Mouse (Mus musculus) liver, embryonic 14.5 days (tissue): ENCODE data around the gene Col9a1. TPM values are rescaled to one million over a fixed set of nuclear protein-coding genes. Genes with fewer than 3 reads are reported as not detected.

Experiments used
- ATAC-seq: fragments of 200-750 bp; cut with Nextera tagmentation; 2 replicates; pipeline ENCODE4 v1.8.0; 2017; ENCODE audit warnings: moderate number of reproducible peaks, mild to moderate bottlenecking, moderate library complexity; ENCODE audit not compliant: insufficient read depth
- DNase-seq, 3 experiments: peaks; one replicate each; pipeline ENCODE4 v3.0.0-alpha.2; 2012 to 2013; ENCODE audit warnings: low read depth in 3 of 3, low spot score in 3 of 3
- H3K27ac ChIP-seq: fragments of 300-500 bp; sonication (generic); 2 replicates; pipeline ENCODE4 v1.5.1; 2014; ENCODE audit warnings: moderate library complexity, mild to moderate bottlenecking, control low read depth, inconsistent platforms
- H3K27me3 ChIP-seq: fragments of 300-500 bp; sonication (generic); 2 replicates; pipeline ENCODE4 v1.6.1; 2014; ENCODE audit warnings: mild to moderate bottlenecking, low read length, moderate library complexity; ENCODE audit not compliant: control insufficient read depth, insufficient read depth
- H3K36me3 ChIP-seq: fragments of 300-500 bp; sonication (generic); replicated peaks from 2 replicates; pipeline ENCODE4 v1.6.1; 2014; ENCODE audit warnings: low read depth; ENCODE audit not compliant: control insufficient read depth, insufficient read depth
- H3K4me1 ChIP-seq, 2 experiments: fragments of 200-500 bp in 1 of 2; fragments of 300-500 bp in 1 of 2; sonication (generic) in 1 of 2; replicated peaks; 2 replicates each; pipeline ENCODE4 v1.6.1; 2012 to 2014; ENCODE audit warnings: antibody characterized with exemption in 1 of 2, inconsistent platforms in 1 of 2, low read length in 1 of 2; ENCODE audit not compliant: control insufficient read depth in 2 of 2, insufficient read depth in 2 of 2
- H3K4me2 ChIP-seq: fragments of 300-500 bp; sonication (generic); 2 replicates; pipeline ENCODE4 v1.6.1; 2014; ENCODE audit warnings: low read depth, mild to moderate bottlenecking, control low read depth, moderate library complexity
- H3K4me3 ChIP-seq, 2 experiments: fragments of 200-500 bp in 1 of 2; fragments of 300-500 bp in 1 of 2; sonication (generic) in 1 of 2; 2 replicates each; pipeline ENCODE4 v1.5.1; 2012 to 2014; ENCODE audit warnings: low read depth in 2 of 2, low read length in 2 of 2, mild to moderate bottlenecking in 2 of 2, control low read depth in 1 of 2, inconsistent platforms in 1 of 2, moderate library complexity in 1 of 2; ENCODE audit not compliant: insufficient read depth in 1 of 2
- H3K9ac ChIP-seq: fragments of 300-500 bp; sonication (generic); replicated peaks from 2 replicates; pipeline ENCODE4 v1.6.1; 2014; ENCODE audit warnings: mild to moderate bottlenecking, control low read depth, moderate library complexity
- H3K9me3 ChIP-seq: fragments of 300-500 bp; sonication (generic); 2 replicates; pipeline ENCODE4 v1.6.1; 2016; ENCODE audit warnings: low read length, mixed read lengths; ENCODE audit not compliant: control insufficient read depth
- CTCF ChIP-seq: IDR thresholded peaks from 2 replicates; pipeline ENCODE4 v1.5.1; 2016; ENCODE audit warnings: antibody characterized with exemption, low read depth, control low read depth
- EP300 ChIP-seq: IDR thresholded peaks from 2 replicates; pipeline ENCODE4 v1.6.1; 2016; ENCODE audit warnings: antibody characterized with exemption, low read depth
- WGBS: fragments of 180-500 bp; shearing (Covaris S2); extraction: QIAGEN DNeasy Blood & Tissue Kit; methylation state at CpG from one replicate; pipeline ENCODE4 v1.1.7; 2014; ENCODE audit not compliant: insufficient replicate concordance; 5-methylcytosine and 5-hydroxymethylcytosine counted together
- polyA plus RNA-seq, 2 experiments: library from polyadenylated mRNA; depleted of rRNA in 1 of 2; stranded (reverse) in 1 of 2; unstranded in 1 of 2; fragments of >200 nt; fragmentation: Nextera tagmentation in 1 of 2; extraction: Ambion mirVana in 1 of 2; gene quantifications; 2 replicates each; pipeline versions ENCODE4 v1.2.1 to v1.2.3; 2012 to 2014

Gene Col9a1
- polyA plus RNA-seq, 2 experiments: 0.04 to 0.13 TPM

DNA sequence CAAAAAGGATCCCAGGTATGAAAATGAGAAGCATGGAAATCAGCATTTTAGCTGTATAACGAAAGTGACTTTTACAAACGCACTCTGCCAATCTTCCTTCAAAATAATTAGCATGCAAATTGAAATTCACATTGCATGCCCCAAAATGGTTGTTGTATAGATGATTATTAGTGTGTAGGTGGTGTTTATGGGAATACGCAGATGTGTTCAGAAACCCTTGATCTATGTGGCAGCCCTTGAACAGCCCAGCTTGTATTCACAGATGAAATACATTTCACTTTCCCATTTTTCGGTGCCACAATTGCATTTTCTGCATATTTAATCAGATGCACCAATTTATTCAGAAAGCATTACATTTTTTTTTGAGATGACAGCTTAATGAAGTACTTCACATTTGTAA is 14.3 kb downstream of the Col9a1 start:
- H3K27me3 ChIP-seq: no peaks in the 10 kb centered on the region
- DNase-seq (no peak), ATAC-seq (no peak)
- no peaks in the 10 kb centered on the region for H3K9me3 ChIP-seq
- H3K36me3 ChIP-seq: no peaks in the 10 kb centered on the region
- TF ChIP-seq EP300 (no peak), CTCF (no peak)
- no peaks in the 10 kb centered on the region for H3K4me1 ChIP-seq
- H3K9ac ChIP-seq: no peak overlapping the region
- H3K4me3 ChIP-seq: no peak overlapping the region
- H3K4me2 ChIP-seq: no peak overlapping the region
- H3K27ac ChIP-seq: no peak overlapping the region
- 63% methylated on average over 4 of the region's 4 CpGs for WGBS

DNA sequence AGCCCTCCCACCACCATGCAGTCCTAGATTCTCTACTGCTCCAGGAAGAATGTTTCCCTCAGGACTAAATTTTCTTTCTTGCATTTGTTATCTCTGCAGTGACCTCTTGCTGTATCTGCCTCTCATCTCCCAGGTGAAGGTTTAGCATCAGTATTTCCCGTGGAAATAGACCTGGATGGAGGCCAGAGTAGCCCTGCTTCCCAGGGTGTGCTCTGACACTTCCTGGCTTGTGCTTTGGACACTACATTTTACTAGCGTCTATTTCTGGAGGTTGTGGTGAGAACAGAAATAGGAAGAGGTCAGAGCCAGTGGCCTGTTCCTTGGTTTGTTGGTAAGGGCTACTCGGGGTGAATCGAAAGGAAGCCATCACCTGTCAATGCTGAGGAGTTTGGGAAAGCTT is 16.7 kb downstream of the Col9a1 start:
- Histone ChIP-seq H3K36me3 (no peaks in the 10 kb centered on the region), H3K27ac (no peak overlapping the region), H3K9me3 (no peaks in the 10 kb centered on the region), H3K4me2 (no peak overlapping the region), H3K9ac (no peak overlapping the region), H3K4me1 (no peaks in the 10 kb centered on the region), H3K27me3 (no peaks in the 10 kb centered on the region), H3K4me3 (no peak overlapping the region)
- 18% methylated on average over 4 of the region's 4 CpGs for WGBS
- TF ChIP-seq EP300: no peak
- no peak for TF ChIP-seq CTCF
- ATAC-seq (no peak), DNase-seq (no peak)

DNA sequence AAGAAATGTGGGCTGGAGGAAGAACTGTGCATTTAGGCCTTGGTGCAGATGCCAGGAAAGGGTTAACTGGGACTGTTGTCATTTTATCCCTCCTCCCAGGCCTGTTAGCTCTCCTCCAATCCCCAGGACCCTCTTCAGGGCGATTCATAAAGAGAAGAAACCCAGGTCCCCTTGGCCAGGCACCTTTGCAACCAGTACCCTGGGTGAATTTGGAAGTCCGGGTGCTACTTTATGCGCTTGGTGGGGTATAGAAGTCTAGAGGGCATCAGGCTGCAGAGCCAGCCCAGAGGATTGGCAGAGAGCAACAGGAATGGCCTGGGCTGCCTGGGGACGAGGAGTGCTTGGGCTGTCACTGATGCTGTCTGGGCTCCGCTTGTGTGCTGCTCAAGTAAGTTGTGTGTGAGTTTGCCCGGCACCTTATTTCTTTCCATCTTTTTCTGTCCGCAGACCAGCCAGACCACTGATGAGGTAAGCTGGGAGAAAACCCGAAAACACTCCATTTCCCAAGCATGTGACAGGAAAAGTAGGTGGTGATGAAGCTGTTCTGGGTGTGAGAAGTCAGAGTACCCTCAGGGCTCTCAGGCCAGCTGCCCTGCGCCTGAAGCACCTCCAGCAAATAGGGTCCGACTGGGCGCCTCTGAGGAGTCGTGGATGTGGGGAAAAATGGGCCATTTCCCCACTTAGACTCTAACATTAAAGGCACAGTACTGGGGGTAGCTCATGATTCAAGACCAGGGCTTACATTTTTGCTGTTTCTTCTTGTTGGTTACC is 17.8 kb downstream of the Col9a1 start:
- no peaks in the 10 kb centered on the region for H3K4me1 ChIP-seq
- H3K36me3 ChIP-seq: no peaks in the 10 kb centered on the region
- H3K4me3 ChIP-seq: no peak overlapping the region
- no peak overlapping the region for H3K9ac ChIP-seq
- no peak overlapping the region for H3K27ac ChIP-seq
- no peak overlapping the region for H3K4me2 ChIP-seq
- TF ChIP-seq EP300 (no peak), CTCF (no peak)
- no peaks in the 10 kb centered on the region for H3K9me3 ChIP-seq
- ATAC-seq (no peak), DNase-seq (no peak)
- no peaks in the 10 kb centered on the region for H3K27me3 ChIP-seq
- 35% methylated on average over 12 of the region's 12 CpGs for WGBS

DNA sequence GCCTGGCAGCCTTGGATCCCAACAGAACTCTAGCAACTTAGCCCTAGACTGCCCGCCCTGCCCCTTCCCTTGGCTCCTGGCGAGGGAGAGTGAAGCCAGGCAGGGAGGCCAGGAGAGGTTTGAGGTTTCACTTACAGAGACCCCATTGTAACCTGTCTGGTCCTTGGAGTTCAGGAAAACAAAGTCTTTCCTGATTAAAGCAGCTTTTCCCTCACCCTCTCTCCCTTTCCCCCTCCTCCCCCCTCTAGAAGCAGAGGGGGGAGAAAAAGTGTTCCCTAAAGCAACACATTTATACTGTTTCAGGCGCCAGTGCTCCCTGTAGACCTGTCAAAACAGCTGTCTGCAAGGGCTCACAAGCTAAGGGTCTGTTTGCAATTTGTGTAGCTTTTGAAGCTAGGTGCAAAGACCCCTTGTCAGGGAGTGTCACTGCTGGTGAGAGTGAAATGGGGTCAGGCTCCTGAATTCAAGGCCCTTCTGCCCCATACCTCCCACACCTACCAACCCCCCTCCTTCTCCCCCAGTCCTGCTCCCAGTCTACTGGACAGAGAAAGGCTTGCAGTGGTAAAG is 18.6 kb downstream of the Col9a1 start:
- Histone ChIP-seq H3K9ac (no peak overlapping the region), H3K36me3 (no peaks in the 10 kb centered on the region), H3K4me3 (no peak overlapping the region), H3K9me3 (no peaks in the 10 kb centered on the region), H3K4me1 (no peaks in the 10 kb centered on the region), H3K27me3 (no peaks in the 10 kb centered on the region), H3K27ac (no peak overlapping the region), H3K4me2 (no peak overlapping the region)
- no peak for DNase-seq
- ATAC-seq: no peak
- WGBS: 27% methylated on average over 3 of the region's 3 CpGs
- TF ChIP-seq CTCF: no peak
- TF ChIP-seq EP300: no peak

DNA sequence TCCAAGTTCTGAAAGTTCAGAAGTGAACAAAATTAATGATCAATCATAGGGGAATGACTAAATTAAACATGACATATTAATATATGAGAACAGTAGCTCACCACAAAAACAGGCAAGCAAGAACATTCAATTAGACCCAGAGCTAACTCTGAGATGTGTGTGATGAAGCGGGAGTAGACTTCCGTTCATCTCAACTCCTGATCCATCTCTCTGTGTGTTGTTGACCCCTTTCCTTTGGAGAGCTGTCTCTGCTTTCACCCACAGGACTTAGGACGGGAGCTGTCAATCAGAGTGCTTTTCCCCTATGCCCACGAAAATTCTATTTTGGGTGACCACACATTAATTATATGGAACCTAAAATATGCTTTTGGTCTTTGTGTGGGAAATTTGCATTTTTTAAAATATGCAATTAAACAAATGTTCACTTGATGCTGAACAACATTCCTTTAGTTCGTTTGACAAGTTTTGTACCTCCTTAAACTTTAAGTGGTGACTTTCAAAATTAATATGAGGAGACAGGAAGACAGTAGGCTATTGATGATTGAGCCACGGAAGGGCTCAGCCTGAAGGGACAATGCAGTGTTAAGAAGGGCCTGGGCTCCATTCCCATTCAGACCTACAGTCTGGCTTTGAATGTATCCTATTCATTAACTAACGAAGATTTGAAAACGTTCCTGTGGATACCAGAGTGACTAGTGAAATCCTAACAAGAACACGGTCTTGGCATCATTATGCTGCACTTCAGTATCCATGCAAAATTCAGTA is 34.4 kb downstream of the Col9a1 start:
- Histone ChIP-seq H3K9ac (no peak overlapping the region), H3K9me3 (no peaks in the 10 kb centered on the region), H3K4me2 (no peak overlapping the region), H3K4me3 (no peak overlapping the region), H3K27me3 (no peaks in the 10 kb centered on the region), H3K36me3 (no peaks in the 10 kb centered on the region), H3K27ac (no peak overlapping the region), H3K4me1 (no peaks in the 10 kb centered on the region)
- ATAC-seq (no peak), DNase-seq (no peak)
- WGBS: 60% methylated on average over 9 of the region's 9 CpGs
- TF ChIP-seq CTCF (no peak), EP300 (no peak)
